Mouse (Mus musculus) bone marrow macrophage, adult 2 months (primary cell): ENCODE results near the gene Pip5k1b. TPM values are rescaled to one million over a fixed set of nuclear protein-coding genes. Genes with fewer than 3 reads are reported as not detected.
A peak's percentile ranks its signal among the peaks of the same experiment; 100 is the strongest.

ENCODE experiments used
- H3K27ac ChIP-seq: 2 replicates; pipeline ENCODE4 v1.5.1; 2012; ENCODE audit warnings: low read depth, low read length; ENCODE audit not compliant: insufficient read depth
- H3K4me1 ChIP-seq: 2 replicates; pipeline ENCODE4 v1.6.1; 2012; ENCODE audit warnings: low read length; ENCODE audit not compliant: control insufficient read depth, insufficient read depth
- H3K4me3 ChIP-seq: 2 replicates; pipeline ENCODE4 v1.5.1; 2012; ENCODE audit warnings: mild to moderate bottlenecking, low read length, moderate library complexity; ENCODE audit not compliant: insufficient read depth
- CTCF ChIP-seq: IDR thresholded peaks from 2 replicates; pipeline ENCODE4 v1.5.1; 2012; ENCODE audit warnings: low read depth, mild to moderate bottlenecking, low read length, moderate library complexity
- POLR2A ChIP-seq: IDR thresholded peaks from 2 replicates; pipeline ENCODE4 v1.6.1; 2012; ENCODE audit warnings: mild to moderate bottlenecking, low read depth, low read length, borderline replicate concordance
- polyA plus RNA-seq: library from polyadenylated mRNA; stranded (reverse); fragments of >200 nt; gene quantifications from 2 replicates; pipeline ENCODE4 v1.2.4, GENCODE M21; 2012; ENCODE audit not compliant: missing spikeins, insufficient read depth, insufficient read length

Gene Pip5k1b
- polyA plus RNA-seq, 1 experiment = not detected

GRCm38 (mm10) chr19:24271746-24272426, 283.8 kb downstream of the Pip5k1b start:
- TF ChIP-seq POLR2A (no peak), CTCF (peak; percentile 63)
- H3K4me1 ChIP-seq = peaks cover 4% of the 10 kb centered on the region
- no peak overlapping the region for H3K27ac ChIP-seq
- no peak overlapping the region for H3K4me3 ChIP-seq

- TF ChIP-seq CTCF (no peak), POLR2A (no peak)
- no peak overlapping the region for H3K27ac ChIP-seq
- peaks cover 4% of the 10 kb centered on the region for H3K4me1 ChIP-seq
- H3K4me3 ChIP-seq = no peak overlapping the region
Observed at GRCm38 (mm10) chr19:24271326-24271725, 284.3 kb downstream of the Pip5k1b start.

- Histone ChIP-seq H3K4me1 (peaks cover 4% of the 10 kb centered on the region), H3K27ac (no peak overlapping the region), H3K4me3 (no peak overlapping the region)
- no peak for TF ChIP-seq CTCF
- no peak for TF ChIP-seq POLR2A
Observed at GRCm38 (mm10) chr19:24268531-24268930, 287.1 kb downstream of the Pip5k1b start.

- Histone ChIP-seq H3K4me3 (no peak overlapping the region), H3K4me1 (peaks cover 2% of the 10 kb centered on the region), H3K27ac (no peak overlapping the region)
- TF ChIP-seq CTCF (no peak), POLR2A (no peak)
Observed at GRCm38 (mm10) chr19:24266046-24266830, 289.4 kb downstream of the Pip5k1b start.

GRCm38 (mm10) chr19:24264991-24265390, 290.7 kb downstream of the Pip5k1b start:
- TF ChIP-seq CTCF (0 out of 2 replicates have a peak, but pooled peaks have one; percentile 43), POLR2A (no peak)
- H3K4me1 ChIP-seq = no peaks in the 10 kb centered on the region
- H3K4me3 ChIP-seq = no peak overlapping the region
- H3K27ac ChIP-seq = no peak overlapping the region

- H3K4me1 ChIP-seq = no peaks in the 10 kb centered on the region
- no peak overlapping the region for H3K4me3 ChIP-seq
- no peak for TF ChIP-seq CTCF
- H3K27ac ChIP-seq = no peak overlapping the region
Observed at GRCm38 (mm10) chr19:24262736-24263135, 292.9 kb downstream of the Pip5k1b start.

- H3K27ac ChIP-seq = no peak overlapping the region
- TF ChIP-seq POLR2A (no peak), CTCF (no peak)
- no peaks in the 10 kb centered on the region for H3K4me1 ChIP-seq
- no peak overlapping the region for H3K4me3 ChIP-seq
Observed at GRCm38 (mm10) chr19:24259390-24260351, 296.0 kb downstream of the Pip5k1b start.

GRCm38 (mm10) chr19:24258368-24258767, 297.3 kb downstream of the Pip5k1b start:
- TF ChIP-seq POLR2A (no peak), CTCF (no peak)
- H3K27ac ChIP-seq = no peak overlapping the region
- H3K4me1 ChIP-seq = peaks cover 4% of the 10 kb centered on the region
- H3K4me3 ChIP-seq = no peak overlapping the region

GRCm38 (mm10) chr19:24257962-24258361, 297.7 kb downstream of the Pip5k1b start:
- Histone ChIP-seq H3K4me1 (peaks cover 7% of the 10 kb centered on the region), H3K27ac (no peak overlapping the region), H3K4me3 (no peak overlapping the region)
- TF ChIP-seq CTCF = no peak
- TF ChIP-seq POLR2A = no peak
